Mouse (Mus musculus) limb, embryonic 14.5 days (tissue): ENCODE measurements around the gene Pole4. TPM values are rescaled to one million over a fixed set of nuclear protein-coding genes. Genes with fewer than 3 reads are reported as not detected.

Experiments used
- ATAC-seq: fragments of 200-750 bp; cut with Nextera tagmentation; 2 replicates; pipeline ENCODE4 v1.8.0; 2017; ENCODE audit warnings: low read depth, moderate number of reproducible peaks, moderate TSS enrichment; ENCODE audit not compliant: low FRiP score
- DNase-seq: peaks from one replicate; pipeline ENCODE4 v3.0.0-alpha.2; 2015; ENCODE audit warnings: low spot score
- H3K27ac ChIP-seq: fragments of 300-500 bp; sonication (generic); replicated peaks from 2 replicates; pipeline ENCODE4 v1.5.1; 2014; ENCODE audit warnings: low read depth, mild to moderate bottlenecking, low read length, moderate library complexity, mixed read lengths
- H3K27me3 ChIP-seq: fragments of 300-500 bp; sonication (generic); 2 replicates; pipeline ENCODE4 v1.6.1; 2014; ENCODE audit warnings: low read length, mixed read lengths; ENCODE audit not compliant: control insufficient read depth, insufficient read depth
- H3K36me3 ChIP-seq: fragments of 300-500 bp; sonication (generic); 2 replicates; pipeline ENCODE4 v1.6.1; 2014; ENCODE audit warnings: mild to moderate bottlenecking, low read length, moderate library complexity, mixed read lengths; ENCODE audit not compliant: control insufficient read depth, insufficient read depth
- H3K4me1 ChIP-seq: fragments of 300-500 bp; sonication (generic); 2 replicates; pipeline ENCODE4 v1.6.1; 2014; ENCODE audit warnings: antibody characterized with exemption, low read length, mixed read lengths; ENCODE audit not compliant: control insufficient read depth, insufficient read depth
- H3K4me2 ChIP-seq: fragments of 300-500 bp; sonication (generic); replicated peaks from 2 replicates; pipeline ENCODE4 v1.6.1; 2014; ENCODE audit warnings: low read depth, mild to moderate bottlenecking, low read length, moderate library complexity; ENCODE audit not compliant: severe bottlenecking
- H3K4me3 ChIP-seq: fragments of 300-500 bp; sonication (generic); replicated peaks from 2 replicates; pipeline ENCODE4 v1.5.1; 2014; ENCODE audit warnings: low read length
- H3K9ac ChIP-seq: fragments of 300-500 bp; sonication (generic); 2 replicates; pipeline ENCODE4 v1.6.1; 2014; ENCODE audit warnings: mild to moderate bottlenecking, low read depth, low read length, moderate library complexity; ENCODE audit not compliant: severe bottlenecking
- H3K9me3 ChIP-seq: fragments of 300-500 bp; sonication (generic); 2 replicates; pipeline ENCODE4 v1.6.1; 2016; ENCODE audit warnings: low read length; ENCODE audit not compliant: control insufficient read depth
- POLR2A ChIP-seq: fragments of 200-500 bp; IDR thresholded peaks from 2 replicates; pipeline ENCODE4 v1.8.0; 2012; ENCODE audit warnings: inconsistent platforms, mild to moderate bottlenecking, moderate library complexity, borderline replicate concordance; ENCODE audit not compliant: insufficient read depth, insufficient read length; ENCODE audit errors: extremely low read depth
- WGBS: fragments of 180-500 bp; shearing (Covaris S2); extraction: QIAGEN DNeasy Blood & Tissue Kit; methylation state at CpG from one replicate; pipeline ENCODE4 v1.1.7; 2014; 5-methylcytosine and 5-hydroxymethylcytosine counted together
- polyA plus RNA-seq, 2 experiments: library from polyadenylated mRNA; depleted of rRNA in 1 of 2; stranded (reverse) in 1 of 2; unstranded in 1 of 2; fragments of >200 nt; fragmentation: Nextera tagmentation in 1 of 2; extraction: Ambion mirVana in 1 of 2; gene quantifications; 2 replicates each; pipeline versions ENCODE4 v1.2.1 to v1.2.3; 2012 to 2014

The Pole4 gene
- polyA plus RNA-seq, 2 experiments: 41.8 to 97.2 TPM

DNA sequence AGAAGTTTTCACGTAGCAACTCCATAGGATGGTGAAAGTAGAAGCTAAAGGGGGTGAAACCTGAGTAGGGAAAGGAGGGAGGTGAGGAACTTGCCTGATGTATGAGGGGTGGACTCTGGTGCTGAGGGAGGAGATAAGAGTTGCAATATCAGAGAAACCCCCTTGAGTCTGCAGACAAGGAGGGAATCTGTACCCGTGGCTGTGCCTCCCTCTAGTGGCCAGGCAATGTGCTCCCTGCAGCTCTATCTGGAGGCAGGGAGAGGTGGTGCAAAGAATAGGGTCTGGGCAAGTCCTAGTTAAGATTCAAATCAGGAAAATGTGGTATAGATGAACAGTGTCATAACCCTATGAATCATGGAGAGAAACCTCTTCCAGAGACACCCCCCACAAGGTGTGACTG, 101.5 kb downstream of the Pole4 start:
- Histone ChIP-seq H3K4me3 (no peak overlapping the region), H3K9me3 (no peaks in the 10 kb centered on the region), H3K9ac (no peak overlapping the region), H3K36me3 (no peaks in the 10 kb centered on the region), H3K27ac (no peak overlapping the region), H3K4me2 (no peak overlapping the region), H3K27me3 (no peaks in the 10 kb centered on the region), H3K4me1 (no peaks in the 10 kb centered on the region)
- peak; percentile 10 for DNase-seq
- no peak for TF ChIP-seq POLR2A
- WGBS: 43% methylated on average over 2 of the region's 2 CpGs
- ATAC-seq: no peak

DNA sequence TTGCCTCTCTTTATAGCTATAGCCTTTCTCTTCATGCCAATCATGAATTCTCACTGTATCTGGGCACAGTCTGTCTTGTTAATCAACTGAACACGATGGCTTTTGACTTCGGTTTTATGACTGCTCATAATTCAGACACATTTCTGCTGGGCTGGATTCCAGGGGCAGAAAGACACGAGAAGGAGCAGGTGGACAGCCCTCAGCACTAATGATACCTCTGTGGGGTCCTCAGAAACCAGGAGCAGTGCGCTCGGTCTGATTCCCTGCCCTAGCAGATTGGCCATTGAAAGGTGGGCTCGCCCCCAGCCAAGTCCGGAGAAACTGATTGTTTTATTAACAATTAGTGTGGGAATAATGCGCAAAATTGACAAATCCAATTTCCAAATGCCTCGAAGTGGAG, 101.9 kb downstream of the Pole4 start:
- no peaks in the 10 kb centered on the region for H3K4me1 ChIP-seq
- no peaks in the 10 kb centered on the region for H3K36me3 ChIP-seq
- no peak for DNase-seq
- WGBS: 67% methylated on average over 9 of the region's 9 CpGs
- H3K4me2 ChIP-seq: no peak overlapping the region
- no peak for TF ChIP-seq POLR2A
- H3K27me3 ChIP-seq: no peaks in the 10 kb centered on the region
- no peaks in the 10 kb centered on the region for H3K9me3 ChIP-seq
- no peak overlapping the region for H3K9ac ChIP-seq
- H3K27ac ChIP-seq: no peak overlapping the region
- no peak for ATAC-seq
- H3K4me3 ChIP-seq: no peak overlapping the region

DNA sequence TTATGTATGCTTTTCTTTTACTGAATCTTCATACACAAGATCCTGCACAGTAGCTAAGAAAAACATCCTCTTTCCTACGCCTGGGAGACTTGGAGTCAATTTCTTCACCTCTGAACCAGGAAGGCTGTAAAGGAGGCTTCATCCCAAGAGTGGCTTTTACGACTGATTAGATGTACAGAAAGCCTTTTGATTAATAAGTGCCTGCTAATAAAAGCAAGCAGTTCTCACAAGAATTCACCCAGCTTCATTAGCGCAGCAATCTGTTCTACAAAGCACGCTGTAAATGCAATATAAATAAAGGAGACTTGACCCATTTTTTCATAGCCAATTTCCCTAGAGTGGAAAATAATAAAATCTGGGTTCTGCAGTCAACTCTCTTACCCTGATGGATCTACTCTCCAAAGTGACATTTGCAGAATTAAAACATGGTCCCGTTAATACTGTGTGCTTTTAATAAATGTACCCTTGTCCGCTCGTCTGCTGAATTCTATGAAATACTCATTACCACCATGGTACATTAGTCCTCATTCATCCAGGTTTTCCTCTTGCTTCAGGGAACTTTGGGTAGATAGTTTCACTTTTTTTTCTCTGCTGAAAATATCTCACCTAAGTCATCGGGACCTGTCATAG, 109.6 kb downstream of the Pole4 start:
- DNase-seq (no peak), ATAC-seq (no peak)
- H3K9ac ChIP-seq: no peak overlapping the region
- H3K4me1 ChIP-seq: no peaks in the 10 kb centered on the region
- no peaks in the 10 kb centered on the region for H3K36me3 ChIP-seq
- TF ChIP-seq POLR2A: no peak
- no peak overlapping the region for H3K4me3 ChIP-seq
- no peaks in the 10 kb centered on the region for H3K9me3 ChIP-seq
- no peak overlapping the region for H3K27ac ChIP-seq
- H3K27me3 ChIP-seq: no peaks in the 10 kb centered on the region
- 23% methylated on average over 8 of the region's 8 CpGs for WGBS
- no peak overlapping the region for H3K4me2 ChIP-seq

DNA sequence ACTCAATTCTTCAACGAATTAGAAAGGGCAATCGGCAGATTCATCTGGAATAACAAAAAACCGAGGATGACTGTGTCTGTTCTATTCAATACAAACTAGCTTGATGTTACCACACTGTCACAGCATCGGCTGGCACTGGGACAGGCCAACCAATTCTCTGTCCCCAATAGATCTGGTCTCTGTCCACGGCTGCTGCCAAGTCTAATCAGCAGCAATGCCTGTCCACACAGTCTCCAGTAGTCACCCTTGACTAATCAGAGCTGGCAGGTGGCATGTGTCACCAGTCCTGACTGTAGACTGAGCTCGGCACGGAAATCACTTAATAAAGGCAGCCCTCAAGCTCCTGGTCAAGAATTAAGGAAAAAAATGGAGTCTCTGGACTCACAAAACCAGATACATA, 115.8 kb downstream of the Pole4 start:
- no peak for TF ChIP-seq POLR2A
- 86% methylated on average over 7 of the region's 7 CpGs for WGBS
- H3K4me2 ChIP-seq: no peak overlapping the region
- H3K4me3 ChIP-seq: no peak overlapping the region
- no peaks in the 10 kb centered on the region for H3K4me1 ChIP-seq
- no peak overlapping the region for H3K27ac ChIP-seq
- H3K9ac ChIP-seq: no peak overlapping the region
- no peak for ATAC-seq
- no peaks in the 10 kb centered on the region for H3K36me3 ChIP-seq
- no peaks in the 10 kb centered on the region for H3K9me3 ChIP-seq
- H3K27me3 ChIP-seq: no peaks in the 10 kb centered on the region
- no peak for DNase-seq

DNA sequence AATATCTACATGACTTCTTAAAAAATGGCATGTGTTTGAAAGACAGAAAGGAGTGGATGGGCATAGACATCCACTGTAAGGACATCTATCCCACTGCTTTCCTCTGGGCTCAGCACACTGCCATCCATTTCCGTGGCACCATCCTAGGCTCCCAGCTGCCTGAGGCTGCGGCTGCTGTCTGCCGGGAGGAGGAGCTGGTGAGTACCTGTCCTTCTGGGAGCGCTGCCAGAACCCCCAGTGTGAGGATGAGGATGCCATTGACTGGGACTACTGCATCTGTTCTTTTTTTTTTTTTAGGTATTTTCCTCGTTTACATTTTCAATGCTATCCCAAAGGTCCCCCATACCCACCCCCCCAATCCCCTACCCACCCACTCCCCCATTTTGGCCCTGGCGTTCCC, 119.8 kb downstream of the Pole4 start:
- no peaks in the 10 kb centered on the region for H3K27me3 ChIP-seq
- H3K9me3 ChIP-seq: no peaks in the 10 kb centered on the region
- no peak for ATAC-seq
- no peak for TF ChIP-seq POLR2A
- no peak overlapping the region for H3K27ac ChIP-seq
- H3K36me3 ChIP-seq: no peaks in the 10 kb centered on the region
- no peak overlapping the region for H3K4me3 ChIP-seq
- 58% methylated on average over 5 of the region's 6 CpGs for WGBS
- H3K9ac ChIP-seq: no peak overlapping the region
- no peaks in the 10 kb centered on the region for H3K4me1 ChIP-seq
- no peak overlapping the region for H3K4me2 ChIP-seq
- no peak for DNase-seq

DNA sequence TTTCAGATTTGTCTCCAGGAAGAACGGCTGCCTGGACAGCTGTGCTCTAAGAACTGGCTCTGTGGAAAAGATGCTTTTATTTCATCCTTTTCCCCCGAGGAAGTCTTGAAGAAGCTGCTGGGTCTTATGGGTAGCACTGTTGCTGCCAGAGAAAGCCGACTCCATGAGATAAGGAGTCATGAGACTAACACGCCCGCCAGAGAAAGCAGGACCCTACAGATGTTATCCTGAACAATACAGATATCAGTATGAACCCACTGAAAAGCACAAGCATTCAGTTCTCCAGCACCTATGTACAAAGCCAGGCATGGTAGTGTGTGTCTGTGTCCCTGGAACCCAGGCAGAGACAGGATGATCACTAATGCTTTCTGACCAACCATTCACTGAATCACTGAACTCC, 129.7 kb downstream of the Pole4 start:
- TF ChIP-seq POLR2A: no peak
- H3K9me3 ChIP-seq: no peaks in the 10 kb centered on the region
- H3K27me3 ChIP-seq: no peaks in the 10 kb centered on the region
- no peak overlapping the region for H3K9ac ChIP-seq
- no peak overlapping the region for H3K27ac ChIP-seq
- no peaks in the 10 kb centered on the region for H3K4me1 ChIP-seq
- H3K4me2 ChIP-seq: no peak overlapping the region
- H3K36me3 ChIP-seq: no peaks in the 10 kb centered on the region
- ATAC-seq (no peak), DNase-seq (no peak)
- WGBS: 82% methylated on average over 5 of the region's 5 CpGs
- no peak overlapping the region for H3K4me3 ChIP-seq

Other genes with a start within 250 kb of the Pole4 start
- gene Hk2, start 69.1 kb upstream of the Pole4 start, polyA plus RNA-seq (2012; rRNA removed): 13.4 and 14.2 TPM in 2 replicates
- 17.4 and 18.5 TPM in 2 replicates for gene Hk2, start 69.1 kb upstream of the Pole4 start, polyA plus RNA-seq (2014; fragmentation: Nextera tagmentation; extraction: Ambion mirVana)
- 3.2 and 3.9 TPM in 2 replicates for gene Sema4f, start 234.4 kb upstream of the Pole4 start, polyA plus RNA-seq (2012; rRNA removed)
- 1.1 and 2.2 TPM in 2 replicates for gene Sema4f, start 234.4 kb upstream of the Pole4 start, polyA plus RNA-seq (2014; fragmentation: Nextera tagmentation; extraction: Ambion mirVana)
- 0.32 and 0.70 TPM in 2 replicates for gene M1ap, start 241.5 kb upstream of the Pole4 start, polyA plus RNA-seq (2012; rRNA removed)
- 0.17 and 0.67 TPM in 2 replicates for gene M1ap, start 241.5 kb upstream of the Pole4 start, polyA plus RNA-seq (2014; fragmentation: Nextera tagmentation; extraction: Ambion mirVana)